Mouse (Mus musculus) T-helper 1 cell (primary cell): ENCODE measurements at regions not wholly inside any gene's neighbourhood (a gene's known extent, or its start where the extent isn't known, plus 50 kb on each side); places are given as distances from the start of the nearest gene placed in this dataset.

Source experiments
- in situ Hi-C: fragments of 300-600 bp; cut with MboI, MseI; formaldehyde crosslinking; loops from one replicate; pipeline ENCODE4 v1.15.1; 2025; ENCODE audit warnings: high pct_unique_total_duplicates

DNA sequence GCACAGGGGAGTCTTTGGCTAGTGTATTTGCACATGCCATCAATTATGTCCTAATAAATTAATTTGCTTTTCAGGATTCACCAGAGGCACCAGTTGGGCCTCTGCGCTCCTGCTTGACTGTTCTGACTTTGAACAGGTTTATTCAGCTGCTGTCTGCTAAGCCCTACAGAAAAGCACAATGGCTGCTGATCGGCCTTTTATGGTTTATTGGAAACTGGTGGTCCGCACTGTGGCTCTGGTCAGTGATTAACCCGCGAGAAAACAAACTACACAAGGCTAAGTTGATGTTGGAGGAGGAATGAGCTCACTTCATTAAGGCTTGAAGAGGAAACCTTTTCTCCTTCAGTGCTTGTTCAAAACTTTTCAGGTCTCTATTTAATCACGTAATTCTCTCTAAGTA is 208.4 kb upstream of the Gpr101 start:
- in situ Hi-C loops: loop anchor here (25.0 kb wide), 1 partner anchor 1150 kb away; no protein-coding TSS in a partner anchor

DNA sequence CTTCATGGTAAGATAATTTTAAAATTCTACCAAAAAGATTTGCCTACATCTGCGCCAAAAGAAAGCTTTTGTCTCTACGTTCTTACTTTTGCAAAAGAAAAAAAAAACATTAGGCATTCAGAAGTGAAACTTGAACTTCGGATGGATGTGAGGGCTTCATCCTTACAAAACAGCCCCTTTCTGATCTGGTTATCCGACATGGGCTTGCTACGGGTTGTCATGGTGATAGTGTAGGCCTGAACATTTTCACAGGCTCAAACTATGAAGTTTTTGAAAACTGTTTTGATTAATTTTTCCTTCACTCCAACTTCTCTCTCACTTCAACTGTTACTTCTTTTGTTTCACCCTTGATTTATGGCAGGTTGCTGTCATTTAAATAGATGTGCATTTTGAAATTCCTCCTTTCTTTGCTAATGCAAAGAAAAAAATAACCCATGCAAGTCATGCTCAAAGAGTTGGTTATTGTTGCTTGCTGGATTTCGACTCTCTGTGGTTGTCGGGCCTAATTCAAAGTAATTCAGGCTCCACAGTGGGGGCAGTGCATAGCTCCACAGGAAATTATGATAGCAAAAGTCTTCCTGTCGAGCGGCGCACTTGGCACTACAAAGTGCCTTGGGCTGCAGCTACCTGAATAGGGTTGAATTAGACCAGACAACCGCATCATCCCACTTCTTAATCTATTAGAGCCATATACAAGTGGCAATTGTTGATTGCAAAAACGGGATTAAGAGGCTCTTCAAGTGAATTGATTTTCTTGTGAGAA is 205.7 kb upstream of the Gpr101 start:
- in situ Hi-C loops: loop anchor here (25.0 kb wide), 1 partner anchor 1153 kb away; no protein-coding TSS in a partner anchor

DNA sequence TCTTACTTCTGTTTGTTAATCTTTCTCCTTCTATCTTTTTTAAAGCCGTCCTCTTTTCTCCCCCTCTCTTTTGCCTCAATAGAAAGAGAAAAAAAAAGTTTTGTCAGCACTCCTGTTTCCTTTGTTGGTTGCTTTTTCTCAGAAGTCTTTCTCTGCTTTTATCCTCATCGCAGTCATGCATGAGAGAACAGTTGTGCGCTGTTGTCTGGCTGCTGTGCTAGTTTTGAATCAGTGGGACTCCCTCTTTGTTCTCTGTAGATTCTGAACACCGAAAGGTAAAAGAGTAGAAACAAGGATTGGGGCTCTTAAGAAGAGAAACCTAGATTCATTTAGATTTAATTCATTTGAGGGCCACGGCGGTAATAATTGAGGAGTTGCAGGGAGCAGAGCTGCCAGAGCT is 204.9 kb upstream of the Gpr101 start:
- in situ Hi-C loops: loop anchor here (25.0 kb wide), 1 partner anchor 1154 kb away; no protein-coding TSS in a partner anchor

DNA sequence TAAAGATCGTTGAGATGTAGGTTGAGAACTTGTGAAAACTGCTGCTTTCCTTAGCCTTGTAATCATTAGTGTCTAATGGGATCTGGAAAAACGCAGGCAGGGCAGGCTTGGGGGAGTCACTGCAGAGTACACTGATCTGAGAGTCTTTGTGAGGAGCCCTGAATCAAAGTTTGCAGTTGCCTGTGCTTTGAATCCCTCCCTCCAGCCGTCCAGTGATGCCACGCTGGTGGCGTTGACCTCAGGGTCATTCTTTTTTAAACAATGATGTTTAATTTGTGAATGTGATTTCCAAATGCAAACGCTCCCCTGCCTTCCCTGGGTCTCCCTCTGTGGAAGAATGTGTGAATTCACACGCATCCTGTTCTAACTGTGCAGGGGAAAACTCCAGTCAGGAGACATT is 204.4 kb upstream of the Gpr101 start:
- in situ Hi-C loops: loop anchor here (25.0 kb wide), 1 partner anchor 1154 kb away; no protein-coding TSS in a partner anchor

DNA sequence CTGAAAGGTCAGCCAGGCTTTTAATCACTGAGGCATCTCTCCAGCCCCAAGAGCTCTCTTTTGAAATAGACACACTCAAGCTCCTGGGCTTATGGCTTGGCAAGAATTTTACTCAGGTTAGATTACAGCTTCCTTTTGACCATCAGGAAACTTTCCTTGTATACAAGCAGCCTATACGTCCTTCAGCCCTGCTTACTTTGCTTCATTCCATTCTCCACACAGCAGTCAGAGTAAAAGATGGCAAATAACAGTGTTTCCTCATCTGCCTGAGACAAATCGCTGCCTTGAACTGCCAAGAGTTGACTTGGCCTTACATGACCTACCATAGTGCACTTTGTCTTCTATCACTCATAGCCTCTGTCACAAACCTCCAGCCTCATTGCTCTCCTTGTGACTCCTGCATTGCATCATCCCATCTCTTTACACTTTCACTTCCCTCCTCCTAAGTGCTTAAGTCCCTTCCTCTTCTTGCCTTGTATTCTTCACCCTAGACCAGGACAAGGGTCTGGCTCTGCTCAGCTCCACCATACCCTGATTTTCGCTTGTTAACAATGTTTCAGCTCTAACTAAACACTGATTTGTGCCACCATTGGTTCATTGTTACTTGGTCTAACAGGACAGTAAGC is 203.2 kb upstream of the Gpr101 start:
- in situ Hi-C loops: loop anchor here (25.0 kb wide), 1 partner anchor 1156 kb away; no protein-coding TSS in a partner anchor

DNA sequence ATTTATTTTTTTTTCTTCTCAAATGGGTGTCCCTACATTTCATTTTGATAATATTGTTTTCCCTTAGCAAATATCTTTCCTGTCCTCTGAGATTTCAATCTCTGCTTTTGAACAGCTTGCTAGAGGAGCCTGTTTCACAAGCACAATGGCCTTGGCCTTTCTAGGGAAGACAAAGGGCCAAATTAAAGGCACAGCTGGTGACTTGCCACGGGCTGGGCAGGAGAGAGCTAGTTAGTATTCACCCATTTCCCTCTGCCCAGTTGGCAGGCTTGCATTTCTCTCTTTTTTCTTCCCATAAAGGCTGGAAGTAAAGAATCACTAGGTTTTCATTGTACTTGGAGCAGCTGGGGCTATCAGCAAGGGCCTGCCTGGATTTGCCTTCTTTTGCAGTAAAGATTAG is 188.9 kb upstream of the Gpr101 start:
- in situ Hi-C loops: no loop called here

DNA sequence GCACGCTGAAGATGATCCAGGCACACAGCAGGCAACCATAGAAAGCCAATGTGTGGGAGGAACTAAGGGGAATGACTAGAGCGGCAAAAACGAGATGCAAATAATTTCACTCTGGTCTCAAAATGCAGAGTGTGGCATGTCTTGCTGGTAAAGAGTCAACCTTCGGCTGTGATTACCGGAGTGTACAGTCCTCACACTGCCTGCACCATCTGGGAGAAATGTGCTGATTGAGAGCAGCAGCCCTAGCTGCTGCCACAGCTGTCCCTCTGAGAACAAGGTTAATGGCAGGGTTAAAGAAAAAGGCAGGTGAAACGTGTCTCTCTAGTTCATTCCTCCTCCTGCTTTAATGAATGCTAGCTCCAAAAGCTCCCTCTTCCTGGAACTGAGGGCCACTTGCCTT is 173.2 kb upstream of the Gpr101 start:
- in situ Hi-C loops: loop anchor here (10.0 kb wide), 1 partner anchor 242 kb away; no protein-coding TSS in a partner anchor

DNA sequence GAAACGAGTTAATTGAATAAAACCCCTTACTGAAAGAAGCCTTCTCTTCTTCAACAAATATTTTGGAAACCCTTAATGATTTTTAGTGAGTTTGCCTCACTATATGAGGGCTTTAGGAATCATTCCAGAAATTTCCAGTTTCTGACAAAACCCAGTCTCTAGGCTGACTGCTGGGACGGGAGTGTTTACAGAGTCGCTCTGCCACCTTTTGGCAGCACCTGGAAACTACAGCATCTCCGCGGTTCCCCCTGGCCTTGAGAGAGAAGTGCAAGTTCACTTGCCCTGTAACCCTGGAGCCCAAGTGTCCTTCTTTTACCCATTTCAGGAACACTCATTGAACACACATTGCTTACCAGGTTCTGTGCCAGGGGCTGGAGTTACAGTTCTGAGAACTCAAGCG is 171.4 kb upstream of the Gpr101 start:
- in situ Hi-C loops: loop anchor here (10.0 kb wide), 1 partner anchor 240 kb away; no protein-coding TSS in a partner anchor

DNA sequence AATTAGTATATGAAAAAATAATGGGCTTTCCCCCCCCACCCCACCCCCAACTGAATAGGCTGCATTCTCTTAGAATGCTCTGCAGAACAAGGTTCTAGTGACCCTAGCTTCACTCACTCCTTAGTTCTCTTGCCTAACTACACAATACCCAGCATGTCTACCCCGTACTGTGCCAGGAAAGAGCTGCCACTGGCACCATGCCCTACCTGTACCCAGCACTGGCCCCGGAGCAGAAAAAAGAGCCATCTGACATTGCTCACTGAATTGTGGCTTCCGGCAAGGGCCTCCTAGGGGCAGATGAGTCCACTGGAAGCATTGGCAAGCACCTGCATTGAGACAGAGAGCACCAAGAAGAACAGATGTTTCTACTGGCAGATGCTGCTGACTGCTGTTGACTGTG is 156.0 kb upstream of the Gpr101 start:
- in situ Hi-C loops: no loop called here

DNA sequence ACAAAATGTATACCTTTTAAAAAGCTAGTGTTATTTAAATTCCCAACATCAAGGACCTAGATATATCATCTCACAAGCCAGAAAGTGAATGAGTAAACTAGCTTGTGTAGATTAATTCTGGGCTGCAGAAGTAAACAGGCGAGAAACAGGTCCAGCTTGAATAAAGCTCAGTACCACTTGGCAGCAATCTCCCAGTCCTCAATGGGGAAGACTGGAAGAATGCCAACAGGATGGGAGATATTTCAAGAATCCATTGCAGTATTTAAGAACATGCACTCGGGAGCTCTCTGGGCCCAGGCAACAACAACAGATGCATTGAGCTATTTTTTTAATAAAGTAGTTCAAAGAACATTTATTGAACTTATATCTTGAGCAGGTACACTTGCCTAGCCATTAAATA is 152.5 kb upstream of the Gpr101 start:
- in situ Hi-C loops: no loop called here

DNA sequence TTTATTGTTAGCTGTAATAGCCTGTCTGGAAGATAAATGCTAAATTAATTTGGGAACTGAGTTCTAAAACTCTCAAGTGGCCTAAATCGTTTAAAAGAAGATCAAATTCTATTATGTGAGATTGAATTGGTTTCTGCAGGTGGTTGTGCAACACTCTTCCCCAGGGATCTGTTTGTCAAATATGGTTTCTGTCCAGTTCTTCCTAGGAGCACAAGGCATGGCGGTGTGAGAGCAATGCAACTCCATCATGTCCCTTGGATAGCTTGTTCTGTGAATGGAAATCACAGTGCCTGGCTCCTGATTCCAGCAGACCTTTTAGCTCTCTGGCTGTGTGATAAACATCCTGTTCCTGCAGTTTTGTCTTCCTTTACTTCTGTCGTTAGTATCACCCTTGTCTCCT is 151.9 kb upstream of the Gpr101 start:
- in situ Hi-C loops: no loop called here
